Mouse (Mus musculus): Measurements from ENCODE around the gene Sec14l1.

The Sec14l1 gene

GRCm38 (mm10) chr11:117107837-117108236 is 7.1 kb upstream of the Sec14l1 start:
- DNase-seq (ENCODE audit: extremely low read depth, insufficient read length, low spot score), result no peak

- no peak for DNase-seq (ENCODE audit: extremely low read depth, insufficient read length, low spot score)
Measured at GRCm38 (mm10) chr11:117108595-117108994, 6.4 kb upstream of the Sec14l1 start.

- no peak for DNase-seq (ENCODE audit: extremely low read depth, insufficient read length, low spot score)
Measured at GRCm38 (mm10) chr11:117109179-117109954, 5.6 kb upstream of the Sec14l1 start.

- DNase-seq (ENCODE audit: extremely low read depth, insufficient read length, low spot score), result no peak
Measured at GRCm38 (mm10) chr11:117111967-117112648, 2.9 kb upstream of the Sec14l1 start.

GRCm38 (mm10) chr11:117112649-117113051 is 2.3 kb upstream of the Sec14l1 start:
- DNase-seq (ENCODE audit: extremely low read depth, insufficient read length, low spot score), result no peak

- no peak for DNase-seq (ENCODE audit: extremely low read depth, insufficient read length, low spot score)
Measured at GRCm38 (mm10) chr11:117113377-117113776, 1.6 kb upstream of the Sec14l1 start.

GRCm38 (mm10) chr11:117114231-117114591 is 757 bp upstream of the Sec14l1 start:
- DNase-seq (ENCODE audit: extremely low read depth, insufficient read length, low spot score), result no peak

- DNase-seq (ENCODE audit: extremely low read depth, insufficient read length, low spot score), result peak; percentile 83
Measured at GRCm38 (mm10) chr11:117115346-117116219, 615 bp downstream of the Sec14l1 start.

- DNase-seq (ENCODE audit: extremely low read depth, insufficient read length, low spot score), result no peak
Measured at GRCm38 (mm10) chr11:117116350-117117303, 1.7 kb downstream of the Sec14l1 start.

- peak; percentile 66 for DNase-seq (ENCODE audit: extremely low read depth, insufficient read length, low spot score)
Measured at GRCm38 (mm10) chr11:117117321-117117720, 2.4 kb downstream of the Sec14l1 start.

GRCm38 (mm10) chr11:117117791-117118190 is 2.8 kb downstream of the Sec14l1 start:
- no peak for DNase-seq (ENCODE audit: extremely low read depth, insufficient read length, low spot score)

- no peak for DNase-seq (ENCODE audit: extremely low read depth, insufficient read length, low spot score)
Measured at GRCm38 (mm10) chr11:117118248-117118647, 3.3 kb downstream of the Sec14l1 start.

- DNase-seq (ENCODE audit: extremely low read depth, insufficient read length, low spot score), result peak; percentile 74
Measured at GRCm38 (mm10) chr11:117118721-117119321, 3.9 kb downstream of the Sec14l1 start.

GRCm38 (mm10) chr11:117119723-117120122 is 4.8 kb downstream of the Sec14l1 start:
- no peak for DNase-seq (ENCODE audit: extremely low read depth, insufficient read length, low spot score)

- DNase-seq (ENCODE audit: extremely low read depth, insufficient read length, low spot score), result no peak
Measured at GRCm38 (mm10) chr11:117120285-117121163, 5.6 kb downstream of the Sec14l1 start.

- no peak for DNase-seq (ENCODE audit: extremely low read depth, insufficient read length, low spot score)
Measured at GRCm38 (mm10) chr11:117121164-117121535, 6.2 kb downstream of the Sec14l1 start.

GRCm38 (mm10) chr11:117121954-117122353 is 7.0 kb downstream of the Sec14l1 start:
- DNase-seq (ENCODE audit: extremely low read depth, insufficient read length, low spot score), result no peak

- DNase-seq (ENCODE audit: extremely low read depth, insufficient read length, low spot score), result no peak
Measured at GRCm38 (mm10) chr11:117123418-117124085, 8.6 kb downstream of the Sec14l1 start.
